Mouse (Mus musculus): ENCODE measurements around the gene Fat1.

The Fat1 gene

GRCm38 (mm10) chr8:44961492-44961891 is 26.2 kb downstream of the Fat1 start:
- DNase-seq (ENCODE audit: low spot score in 2 of 2) = no peak

- DNase-seq (ENCODE audit: low spot score in 2 of 2) = no peak
Observed at GRCm38 (mm10) chr8:44962572-44963231, 27.5 kb downstream of the Fat1 start.

GRCm38 (mm10) chr8:44967521-44968039 is 32.3 kb downstream of the Fat1 start:
- no peak for DNase-seq (ENCODE audit: low spot score in 2 of 2)

GRCm38 (mm10) chr8:44970093-44970492 is 34.8 kb downstream of the Fat1 start:
- no peak for DNase-seq (ENCODE audit: low spot score in 2 of 2)

GRCm38 (mm10) chr8:44971346-44971745 is 36.1 kb downstream of the Fat1 start:
- DNase-seq (ENCODE audit: low spot score in 2 of 2) = no peak

GRCm38 (mm10) chr8:44971964-44972363 is 36.7 kb downstream of the Fat1 start:
- DNase-seq (ENCODE audit: low spot score in 2 of 2) = no peak

- DNase-seq (ENCODE audit: low spot score in 2 of 2) = no peak
Observed at GRCm38 (mm10) chr8:44975113-44975512, 39.9 kb downstream of the Fat1 start.

- DNase-seq (ENCODE audit: low spot score in 2 of 2) = no peak
Observed at GRCm38 (mm10) chr8:44975654-44976053, 40.4 kb downstream of the Fat1 start.

- DNase-seq (ENCODE audit: low spot score in 2 of 2) = no peak
Observed at GRCm38 (mm10) chr8:44978622-44979021, 43.4 kb downstream of the Fat1 start.

GRCm38 (mm10) chr8:44979245-44979644 is 44.0 kb downstream of the Fat1 start:
- no peak for DNase-seq (ENCODE audit: low spot score in 2 of 2)

- DNase-seq (ENCODE audit: low spot score in 2 of 2) = peak in 1 of 2 experiments; percentile 54
Observed at GRCm38 (mm10) chr8:44980030-44980429, 44.8 kb downstream of the Fat1 start.

- DNase-seq (ENCODE audit: low spot score in 2 of 2) = no peak
Observed at GRCm38 (mm10) chr8:44985326-44986288, 50.4 kb downstream of the Fat1 start.

GRCm38 (mm10) chr8:44991700-44992487 is 56.6 kb downstream of the Fat1 start:
- DNase-seq (ENCODE audit: low spot score in 2 of 2) = no peak

- no peak for DNase-seq (ENCODE audit: low spot score in 2 of 2)
Observed at GRCm38 (mm10) chr8:44992664-44993063, 57.4 kb downstream of the Fat1 start.

GRCm38 (mm10) chr8:44993376-44993775 is 58.1 kb downstream of the Fat1 start:
- no peak for DNase-seq (ENCODE audit: low spot score in 2 of 2)

- no peak for DNase-seq (ENCODE audit: low spot score in 2 of 2)
Observed at GRCm38 (mm10) chr8:44996493-44996892, 61.2 kb downstream of the Fat1 start.

- no peak for DNase-seq (ENCODE audit: low spot score in 2 of 2)
Observed at GRCm38 (mm10) chr8:44997321-44997720, 62.1 kb downstream of the Fat1 start.

- no peak for DNase-seq (ENCODE audit: low spot score in 2 of 2)
Observed at GRCm38 (mm10) chr8:44997829-44998228, 62.6 kb downstream of the Fat1 start.

GRCm38 (mm10) chr8:44998275-44998674 is 63.0 kb downstream of the Fat1 start:
- DNase-seq (ENCODE audit: low spot score in 2 of 2) = no peak

GRCm38 (mm10) chr8:44998681-44999277 is 63.5 kb downstream of the Fat1 start:
- peak in 1 of 2 experiments; percentile 59 for DNase-seq (ENCODE audit: low spot score in 2 of 2)

- DNase-seq (ENCODE audit: low spot score in 2 of 2) = no peak
Observed at GRCm38 (mm10) chr8:45001577-45002197, 66.4 kb downstream of the Fat1 start.

Data from urinary bladder, postnatal 4 days (tissue).